Mouse (Mus musculus): ENCODE results near the gene Fiz1.
"Not testable (repeated sequence)": the region's sequence is repeated elsewhere in the genome, so short reads cannot be mapped to it uniquely, and the experiment has no call there.

Gene Fiz1

DNA sequence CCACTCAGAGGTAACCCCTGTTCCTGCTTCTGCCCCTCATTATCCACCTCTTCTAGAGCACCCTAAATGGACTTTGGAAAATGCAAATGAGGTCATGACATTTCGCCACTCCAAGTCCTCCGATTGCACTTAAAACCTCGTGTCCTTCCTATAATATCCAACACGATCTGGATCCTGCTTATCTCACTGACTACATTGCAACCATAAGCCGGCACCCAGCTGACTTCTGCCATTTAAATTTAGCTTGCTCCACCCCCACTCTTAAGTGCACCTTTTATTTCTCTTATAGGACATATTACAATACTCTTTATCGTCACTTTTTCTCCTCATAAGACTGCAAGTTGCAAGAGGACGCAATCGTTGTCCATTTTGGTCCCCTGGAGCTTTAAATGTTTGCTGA is 23.0 kb upstream of the Fiz1 start:
- DNase-seq (ENCODE audit: low read depth): no peak

DNA sequence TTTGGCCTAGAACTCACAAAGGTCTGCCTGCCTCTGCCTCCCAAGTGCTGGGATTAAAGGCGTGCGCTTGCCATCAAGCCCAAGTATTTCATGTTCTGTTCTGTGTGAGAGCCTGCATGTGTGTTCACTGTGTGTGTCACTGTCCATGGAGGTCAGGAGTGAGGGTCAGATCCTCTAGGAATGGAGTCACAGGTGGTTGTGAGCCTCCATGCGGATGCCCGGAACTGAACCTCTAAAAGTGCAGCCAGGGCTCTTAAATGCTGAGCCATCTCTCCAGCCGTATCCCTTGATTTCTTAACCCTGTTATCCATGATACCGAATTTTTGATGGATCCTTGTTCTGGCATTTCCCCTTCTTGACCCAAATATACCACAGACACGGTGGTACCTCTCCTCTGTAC is 22.5 kb upstream of the Fiz1 start:
- no peak for DNase-seq (ENCODE audit: low read depth)

DNA sequence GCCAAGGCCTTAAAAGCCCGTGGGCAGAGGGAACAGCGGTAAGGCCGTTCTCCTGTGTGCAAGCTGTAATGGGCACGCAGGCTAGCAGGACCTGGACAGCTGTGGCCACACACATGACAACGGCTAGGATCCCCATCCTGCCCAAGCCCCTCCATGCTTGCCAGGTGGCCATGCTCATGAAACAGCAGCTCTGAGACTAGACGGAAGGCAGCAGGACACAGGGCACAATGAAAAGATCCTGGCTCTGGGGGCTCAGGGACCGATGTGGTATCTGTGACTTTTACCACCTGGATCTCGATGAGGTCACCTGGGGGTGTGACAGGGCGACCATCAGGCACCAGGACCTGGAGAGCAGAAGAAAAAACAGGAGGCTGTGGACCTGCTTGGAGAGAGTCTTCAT is 21.6 kb upstream of the Fiz1 start:
- DNase-seq (ENCODE audit: low read depth): no peak

DNA sequence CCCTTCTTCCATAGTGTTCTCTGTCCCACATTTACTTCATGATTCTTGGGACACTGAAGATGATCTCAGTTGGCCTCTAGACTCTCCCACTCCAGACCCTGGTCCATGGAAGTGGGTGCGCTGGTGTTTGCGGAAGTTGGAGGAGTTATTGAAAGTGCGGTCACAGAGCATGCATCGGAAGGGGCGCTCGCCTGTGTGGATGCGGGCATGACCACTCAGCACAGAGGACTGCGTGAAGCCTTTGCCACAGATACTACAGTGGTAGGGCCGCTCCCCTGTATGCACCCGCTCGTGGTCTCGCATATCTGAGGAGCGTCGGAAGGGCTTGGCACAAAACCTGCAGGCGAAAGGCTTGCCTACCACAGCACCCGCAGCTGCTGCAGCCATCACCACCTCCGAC is 21.1 kb upstream of the Fiz1 start:
- DNase-seq (ENCODE audit: low read depth): no peak

DNA sequence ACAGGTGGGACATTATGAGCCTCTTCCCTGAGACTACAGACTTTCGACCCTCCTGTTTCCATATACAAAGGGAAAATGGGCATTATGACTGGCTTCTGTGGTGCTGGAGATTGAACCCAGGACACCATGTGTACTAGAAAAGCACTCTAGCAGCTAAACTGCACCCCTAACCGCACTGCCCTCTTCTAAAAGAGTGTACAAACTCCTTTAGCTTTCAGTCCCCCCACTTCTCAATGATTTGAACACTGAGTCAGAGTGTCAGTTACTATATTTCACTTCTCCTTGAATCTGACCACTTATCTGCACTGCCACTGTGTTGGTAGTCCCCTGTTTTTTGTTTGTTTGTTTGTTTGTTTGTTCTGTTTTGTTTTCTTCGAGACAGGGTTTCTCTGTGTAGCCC is 19.3 kb upstream of the Fiz1 start, which contains the start of gene 4632433K11Rik:
4632433K11Rik (plus strand) TSS at position 301 of the 400 bp plus-strand sequence.
- no peak for DNase-seq (ENCODE audit: low read depth)

DNA sequence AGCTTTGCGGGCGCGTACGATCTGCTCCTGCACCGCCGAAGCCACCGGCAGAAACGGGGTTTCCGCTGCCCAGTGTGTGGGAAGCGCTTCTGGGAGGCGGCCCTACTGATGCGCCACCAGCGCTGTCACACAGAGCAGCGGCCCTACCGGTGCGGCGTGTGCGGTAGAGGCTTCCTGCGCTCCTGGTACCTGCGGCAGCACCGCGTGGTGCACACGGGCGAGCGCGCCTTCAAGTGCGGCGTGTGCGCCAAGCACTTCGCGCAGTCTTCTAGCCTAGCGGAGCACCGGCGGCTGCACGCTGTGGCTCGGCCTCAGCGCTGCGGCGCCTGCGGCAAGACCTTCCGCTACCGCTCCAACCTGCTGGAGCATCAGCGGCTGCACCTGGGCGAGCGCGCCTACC is 17.0 kb upstream of the Fiz1 start:
- DNase-seq (ENCODE audit: low read depth): no peak

DNA sequence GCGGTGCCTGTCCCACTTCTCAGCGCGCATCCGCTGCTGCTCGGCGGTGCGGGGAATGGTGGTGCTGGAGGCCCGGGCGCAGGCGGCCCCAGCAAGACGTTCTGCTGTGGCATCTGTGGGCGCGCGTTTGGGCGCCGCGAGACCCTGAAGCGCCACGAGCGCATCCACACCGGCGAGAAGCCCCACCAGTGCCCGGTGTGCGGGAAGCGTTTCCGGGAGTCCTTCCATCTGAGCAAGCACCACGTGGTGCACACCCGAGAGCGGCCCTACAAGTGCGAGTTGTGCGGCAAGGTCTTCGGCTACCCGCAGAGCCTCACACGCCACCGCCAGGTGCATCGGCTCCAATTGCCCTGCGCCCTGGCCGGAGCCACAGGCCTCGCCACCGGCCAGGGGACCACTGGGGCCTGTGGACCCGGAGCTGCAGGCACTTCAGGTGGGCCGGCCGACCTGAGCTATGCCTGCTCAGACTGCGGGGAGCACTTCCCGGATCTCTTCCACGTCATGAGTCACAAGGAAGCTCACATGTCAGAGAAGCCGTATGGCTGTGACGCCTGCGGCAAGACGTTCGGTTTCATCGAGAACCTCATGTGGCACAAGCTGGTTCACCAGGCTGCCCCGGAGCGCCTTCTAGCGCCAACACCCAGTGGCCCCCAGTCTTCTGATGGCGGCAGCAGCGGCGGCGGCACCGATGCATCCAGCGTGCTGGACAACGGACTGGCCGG is 16.2 kb upstream of the Fiz1 start:
- no peak for DNase-seq (ENCODE audit: low read depth)

- DNase-seq (ENCODE audit: low read depth): no peak
These were observed 15.4 kb upstream of the Fiz1 start for GRCm38 (mm10) chr7:5029946-5030345.

DNA sequence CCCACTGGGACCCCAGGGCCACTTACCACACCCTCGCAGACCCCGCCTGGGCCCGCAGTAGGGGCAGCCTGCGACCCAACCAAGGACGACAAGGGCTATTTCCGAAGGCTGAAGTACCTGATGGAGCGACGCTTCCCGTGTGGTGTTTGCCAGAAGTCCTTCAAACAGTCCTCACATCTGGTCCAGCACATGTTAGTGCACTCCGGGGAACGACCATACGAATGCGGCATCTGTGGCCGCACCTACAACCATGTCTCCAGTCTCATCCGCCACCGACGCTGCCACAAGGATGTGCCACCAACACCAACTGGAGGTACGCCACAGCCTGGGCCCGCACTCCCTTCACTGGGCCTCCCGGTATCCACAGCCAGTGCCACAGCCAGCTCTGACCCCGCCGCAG is 15.0 kb upstream of the Fiz1 start:
- DNase-seq (ENCODE audit: low read depth): no peak

GRCm38 (mm10) chr7:5021197-5021596 is 6.7 kb upstream of the Fiz1 start:
- DNase-seq (ENCODE audit: low read depth): no peak

DNA sequence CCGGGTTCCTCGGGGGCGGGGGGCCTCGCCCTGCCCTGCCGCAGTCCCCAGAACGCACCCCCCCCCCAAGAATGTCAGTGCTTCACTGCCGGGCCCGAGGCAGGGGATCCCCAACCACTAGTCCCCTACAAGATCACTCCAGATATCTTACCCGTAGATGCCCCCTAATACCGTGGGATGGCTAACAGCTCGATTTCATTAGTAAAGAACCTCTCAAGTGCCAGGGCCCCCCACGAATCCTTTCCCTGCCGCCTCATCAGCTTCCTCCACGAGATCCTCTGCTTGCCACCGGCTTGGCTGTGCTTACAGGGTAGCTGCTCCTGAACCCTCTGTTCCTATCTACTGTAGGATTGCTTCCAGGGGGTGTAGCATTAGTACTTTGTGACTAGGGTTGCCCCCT is 6.2 kb upstream of the Fiz1 start:
- DNase-seq (ENCODE audit: low read depth): no peak

DNA sequence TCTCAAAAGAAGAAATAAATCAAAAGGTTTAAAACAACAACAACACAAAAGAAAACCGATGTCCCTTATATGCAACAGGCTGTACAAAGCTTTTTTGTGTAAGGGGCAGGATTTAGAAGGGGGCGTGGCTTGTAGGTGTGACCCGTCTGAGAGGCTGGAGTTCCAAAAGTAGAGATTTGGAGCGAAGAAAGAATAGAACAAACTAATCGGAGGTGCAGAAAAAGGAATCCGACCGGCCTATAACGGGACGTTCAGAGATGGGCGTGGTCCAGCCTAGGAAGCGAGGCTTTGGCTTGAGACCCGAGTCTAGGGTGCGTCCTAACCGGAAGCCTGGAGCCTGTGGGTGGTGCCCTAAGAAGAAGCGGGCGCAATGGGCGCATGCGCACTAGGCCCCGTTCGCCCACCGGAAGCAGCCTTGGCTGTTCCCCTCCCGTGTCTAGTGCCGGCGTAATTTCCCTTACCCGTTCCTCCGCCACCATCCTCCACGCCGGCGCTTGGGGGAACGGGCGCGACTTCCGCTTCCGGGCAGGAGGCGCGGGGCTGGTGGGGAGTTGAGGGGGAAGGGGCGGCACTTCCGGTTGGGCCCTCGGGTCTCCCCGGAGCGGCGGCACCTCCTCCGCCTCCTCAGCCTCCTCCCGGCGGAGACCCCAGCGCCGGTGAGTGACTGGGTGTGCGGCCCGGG is 5.6 kb upstream of the Fiz1 start, which contains the start of the genes Zfp865 and Ccdc106:
Zfp865 (plus strand) TSS at position 377 of the 682 bp plus-strand sequence.
Ccdc106 (plus strand) TSS at position 554 of the 682 bp plus-strand sequence.
- peak; percentile 96 for DNase-seq (ENCODE audit: low read depth)

- DNase-seq (ENCODE audit: low read depth): not testable (repeated sequence)
These were observed 5.1 kb upstream of the Fiz1 start for GRCm38 (mm10) chr7:5019576-5019975.

- no peak for DNase-seq (ENCODE audit: low read depth)
These were observed 3.4 kb upstream of the Fiz1 start for GRCm38 (mm10) chr7:5017931-5018330.

GRCm38 (mm10) chr7:5017352-5017751 is 2.9 kb upstream of the Fiz1 start:
- DNase-seq (ENCODE audit: low read depth): no peak

DNA sequence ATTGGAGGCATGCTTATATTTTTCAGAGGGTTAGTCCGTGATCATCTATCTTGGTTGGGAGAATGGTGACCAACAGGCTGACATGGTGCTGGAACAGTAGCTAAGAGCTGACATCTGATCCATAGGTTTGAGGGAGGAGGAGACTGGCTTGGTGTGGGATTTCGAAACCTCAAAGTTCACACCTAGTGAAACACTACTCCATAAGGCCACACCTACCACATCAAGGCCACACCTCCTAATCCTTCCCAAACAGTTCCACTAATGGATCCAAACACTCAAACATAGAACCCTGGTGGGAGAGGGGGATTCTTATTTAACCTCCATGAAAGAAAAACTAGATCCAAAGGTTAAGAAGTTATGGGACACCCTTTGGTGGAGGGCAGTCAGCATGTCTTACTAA is 2.4 kb upstream of the Fiz1 start:
- DNase-seq (ENCODE audit: low read depth): no peak

- DNase-seq (ENCODE audit: low read depth): no peak
These were observed 1.6 kb upstream of the Fiz1 start for GRCm38 (mm10) chr7:5016057-5016456.

DNA sequence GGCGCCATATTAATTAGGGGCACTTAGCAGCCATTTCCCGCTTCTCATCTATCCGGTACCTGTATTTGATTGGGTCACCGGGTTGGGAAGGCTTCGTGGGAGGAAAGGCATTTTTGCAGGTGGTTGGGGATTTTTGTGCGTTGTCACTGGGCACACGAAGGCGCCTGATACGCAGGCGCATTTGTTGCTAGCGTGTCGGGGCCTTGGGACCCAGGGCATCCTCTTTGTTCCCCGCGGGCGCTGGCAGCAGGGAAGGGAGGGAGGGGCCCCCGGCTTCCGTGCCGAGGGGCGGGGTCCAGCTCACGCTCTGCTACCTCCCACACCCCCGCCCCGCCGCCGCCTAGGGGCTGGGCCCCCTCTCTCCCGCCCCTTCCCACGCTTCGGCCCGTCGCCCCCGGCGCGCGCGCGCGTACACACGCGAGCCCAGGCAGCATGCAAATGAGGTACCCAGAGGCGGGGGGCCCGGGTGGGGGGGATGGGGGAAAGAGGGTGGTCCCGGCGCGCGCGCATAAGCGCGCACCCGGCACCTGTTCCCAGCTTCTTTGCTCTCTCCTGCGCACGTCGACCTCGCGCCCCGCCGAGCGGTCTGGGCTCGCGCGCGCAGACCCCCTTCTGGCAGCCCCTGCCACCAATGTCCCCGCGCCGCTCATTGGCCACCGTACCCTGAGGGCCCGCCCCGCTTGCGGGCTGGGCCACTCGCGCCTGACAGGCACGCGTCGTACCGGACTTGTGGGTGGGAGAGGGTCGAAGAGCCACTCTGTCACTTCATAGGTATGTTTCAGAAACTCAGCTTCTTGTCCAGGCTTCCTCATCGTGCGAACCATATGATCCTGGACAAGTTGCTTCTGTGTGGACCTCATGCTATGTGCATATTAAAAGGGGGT is 863 bp upstream of the Fiz1 start, which contains the start of gene Gm44973:
Gm44973 (plus strand) TSS at position 379 of the 884 bp plus-strand sequence.
- DNase-seq (ENCODE audit: low read depth): peak; percentile 92

DNA sequence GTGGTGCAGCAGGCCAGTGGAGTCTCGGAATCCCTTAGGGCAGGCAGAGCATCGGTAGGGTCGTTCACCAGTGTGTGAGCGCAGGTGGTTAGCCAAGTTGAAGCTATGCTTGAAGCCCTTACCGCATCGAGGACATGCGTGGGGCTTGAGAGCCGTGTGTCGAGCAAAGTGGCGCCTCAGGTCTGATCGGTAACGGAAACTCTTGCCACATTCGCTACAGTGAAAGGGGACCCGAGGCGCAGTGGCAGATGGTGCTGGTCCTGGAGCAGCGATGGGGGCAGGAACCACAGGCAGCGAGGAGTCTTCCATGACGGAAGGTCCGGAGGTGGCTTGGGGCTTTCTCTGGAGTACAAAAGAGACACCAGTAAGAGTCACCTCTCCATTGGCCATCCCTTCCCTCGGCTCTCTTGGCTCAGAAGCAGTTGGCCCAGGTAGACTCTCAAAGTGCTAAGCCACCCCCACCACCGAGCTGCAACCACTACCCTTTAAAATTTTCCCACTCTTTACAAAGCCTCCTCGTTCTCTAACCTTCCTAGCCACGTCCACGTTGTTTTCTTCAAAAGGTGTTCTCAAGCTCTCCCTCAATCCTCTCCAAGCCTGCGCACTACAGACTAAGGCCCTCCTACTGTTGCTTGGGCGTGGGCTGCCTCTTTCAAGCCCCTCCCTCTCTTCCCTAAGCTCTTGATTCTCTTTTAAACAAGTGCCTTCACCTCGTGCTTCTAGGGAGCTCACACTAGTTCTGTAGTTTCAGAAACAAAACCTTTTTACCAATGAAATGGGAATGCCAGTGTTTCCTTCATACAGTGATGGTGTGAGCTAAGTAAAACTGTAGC is 1.6 kb downstream of the Fiz1 start:
- no peak for DNase-seq (ENCODE audit: low read depth)

GRCm38 (mm10) chr7:5008229-5008628 is 6.3 kb downstream of the Fiz1 start:
- DNase-seq (ENCODE audit: low read depth): no peak

- DNase-seq (ENCODE audit: low read depth): not testable (repeated sequence)
These were observed 11.6 kb downstream of the Fiz1 start for GRCm38 (mm10) chr7:5002876-5003275.

GRCm38 (mm10) chr7:4999876-5000275 is 14.6 kb downstream of the Fiz1 start:
- no peak for DNase-seq (ENCODE audit: low read depth)

All from fibroblast of lung, adult 2 months (primary cell).